ENCODE assay signal across 21 mouse cellular contexts in genomic region chr13:112361575-112361974, GRCm38 (mm10).
DNase-seq lines count a peak whose midpoint lies in the region; ATAC-seq and TF ChIP-seq lines count a peak whose summit lies in the region.
"Had no signal": no experiment of that assay in that cellular context is flagged by ENCODE, and none has a peak within 500 bp of the region (broad histone marks: within the 10 kb centered on the region; RNA-seq: fewer than 3 reads in every experiment).

No protein-coding gene starts in this region.

- no peak overlapping the region for H3K4me3 ChIP-seq in MEL (ENCODE audit: control insufficient read depth in 1 of 2, insufficient read depth in 1 of 2, low read depth in 2 of 2, low read length in 2 of 2)
- no peak overlapping the region for H3K4me3 ChIP-seq in midbrain, embryonic 16.5 days (ENCODE audit: low read depth, low read length)
- H3K4me3 ChIP-seq in forebrain, embryonic 11.5 days (ENCODE audit: low read depth, low read length) = no peak overlapping the region
- H3K4me3 ChIP-seq: forebrain, embryonic 10.5 days; hindbrain, embryonic 12.5 days; hindbrain, embryonic 15.5 days had no signal

- no peak overlapping the region for H3K27ac ChIP-seq in MEL (ENCODE audit: control insufficient read depth, low read depth, low read length)
- no peak overlapping the region for H3K27ac ChIP-seq in midbrain, embryonic 16.5 days (ENCODE audit: low read length)
- no peak overlapping the region for H3K27ac ChIP-seq in forebrain, embryonic 11.5 days (ENCODE audit: low read depth, low read length)
- H3K27ac ChIP-seq: forebrain, embryonic 10.5 days; hindbrain, embryonic 12.5 days; hindbrain, embryonic 15.5 days had no signal

- no peak for TF ChIP-seq RAD21 in MEL (IDR thresholded peaks at IDR 0.05; ENCODE audit: low read depth, low read length)

- no peak overlapping the region for H3K9ac ChIP-seq in MEL (ENCODE audit: control insufficient read depth, low read depth, low read length, poor library complexity, severe bottlenecking)
- no peak overlapping the region for H3K9ac ChIP-seq in midbrain, embryonic 16.5 days (ENCODE audit: low read depth, low read length)
- H3K9ac ChIP-seq in forebrain, embryonic 11.5 days (ENCODE audit: low read length) = no peak overlapping the region
- H3K9ac ChIP-seq: forebrain, postnatal 0 days; hindbrain, embryonic 12.5 days; hindbrain, embryonic 15.5 days had no signal

- H3K27me3 ChIP-seq in MEL (ENCODE audit: control insufficient read depth in 1 of 2, insufficient read depth in 2 of 2, low read length in 2 of 2) = no peaks in the 10 kb centered on the region; a peak in 2 of 4 replicates
- no peaks in the 10 kb centered on the region for H3K27me3 ChIP-seq in midbrain, embryonic 16.5 days (ENCODE audit: control insufficient read depth, insufficient read depth, low read depth, low read length)
- no peaks in the 10 kb centered on the region for H3K27me3 ChIP-seq in forebrain, embryonic 11.5 days (ENCODE audit: control insufficient read depth, insufficient read depth, low read length)
- H3K27me3 ChIP-seq: hindbrain, embryonic 12.5 days; hindbrain, embryonic 15.5 days; Patski had no signal

- TF ChIP-seq CTCF in MEL (IDR thresholded peaks at IDR 0.05 in 2 of 3, conservative IDR thresholded peaks at IDR 0.05 in 1 of 3; ENCODE audit: control insufficient read depth in 1 of 3, insufficient read depth in 1 of 3, low read depth in 2 of 3, low read length in 3 of 3, poor library complexity in 1 of 3, severe bottlenecking in 1 of 3) = no peak

- peak; percentile 38; the same call in 1 of the 2 replicates for ATAC-seq in common myeloid progenitor, adult 5-6 weeks (replicated peaks; ENCODE audit: low read depth, poor library complexity, severe bottlenecking)
- ATAC-seq in megakaryocyte, adult 5-6 weeks (ENCODE audit: poor library complexity, severe bottlenecking) = peak; percentile 54
- no peak for ATAC-seq in midbrain, embryonic 16.5 days
- ATAC-seq in forebrain, embryonic 11.5 days (replicated peaks; ENCODE audit: low FRiP score) = no peak
- ATAC-seq: forebrain, embryonic 14.5 days; forebrain, postnatal 0 days; Patski had no signal

- no peaks in the 10 kb centered on the region for H3K9me3 ChIP-seq in MEL (replicated peaks; ENCODE audit: insufficient read depth, low read length)
- no peaks in the 10 kb centered on the region for H3K9me3 ChIP-seq in midbrain, embryonic 16.5 days (replicated peaks; ENCODE audit: control insufficient read depth, low read length, poor library complexity, severe bottlenecking)
- H3K9me3 ChIP-seq in forebrain, embryonic 11.5 days (ENCODE audit: control insufficient read depth, low read length) = no peaks in the 10 kb centered on the region
- H3K9me3 ChIP-seq: forebrain, embryonic 10.5 days; hindbrain, embryonic 12.5 days; hindbrain, embryonic 15.5 days had no signal

- H3K4me1 ChIP-seq in MEL (ENCODE audit: control insufficient read depth in 1 of 2, insufficient read depth in 2 of 2, low read length in 2 of 2) = 0 out of 4 replicates have a peak, but pooled peaks cover 0 to 2% of the 10 kb centered on the region in 2 experiments
- no peaks in the 10 kb centered on the region for H3K4me1 ChIP-seq in midbrain, embryonic 16.5 days (ENCODE audit: control insufficient read depth, insufficient read depth, low read length)
- H3K4me1 ChIP-seq in forebrain, embryonic 11.5 days (replicated peaks; ENCODE audit: control insufficient read depth, insufficient read depth, low read length) = no peaks in the 10 kb centered on the region
- H3K4me1 ChIP-seq: hindbrain, embryonic 12.5 days; hindbrain, embryonic 15.5 days had no signal

- peaks cover 0 to 2% of the 10 kb centered on the region in 2 experiments; a peak in 1 of 4 replicates for H3K36me3 ChIP-seq in MEL (ENCODE audit: control insufficient read depth in 1 of 2, insufficient read depth in 2 of 2, low read length in 2 of 2)
- no peaks in the 10 kb centered on the region for H3K36me3 ChIP-seq in midbrain, embryonic 16.5 days (ENCODE audit: control insufficient read depth, insufficient read depth, low read length)
- no peaks in the 10 kb centered on the region for H3K36me3 ChIP-seq in forebrain, embryonic 11.5 days (ENCODE audit: control insufficient read depth, insufficient read depth, low read length)
- H3K36me3 ChIP-seq: forebrain, embryonic 10.5 days; hindbrain, embryonic 12.5 days had no signal

- H3K79me2 ChIP-seq in MEL (ENCODE audit: control insufficient read depth, insufficient read depth, low read length, poor library complexity) = no peaks in the 10 kb centered on the region

- WGBS in midbrain, embryonic 16.5 days = 92% methylated on average over 4 of the region's 4 CpGs
- WGBS in forebrain, embryonic 11.5 days = 86% methylated on average over 4 of the region's 4 CpGs

- no peak overlapping the region for H3K4me2 ChIP-seq in midbrain, embryonic 16.5 days (ENCODE audit: low read length)
- H3K4me2 ChIP-seq in forebrain, embryonic 11.5 days (ENCODE audit: low read depth, low read length, severe bottlenecking) = no peak overlapping the region
- H3K4me2 ChIP-seq: heart, embryonic 11.5 days; hindbrain, embryonic 12.5 days; hindbrain, embryonic 15.5 days had no signal

- peak; percentile 12 for DNase-seq in MEL (ENCODE audit: low read depth, low spot score)
- DNase-seq in forebrain, embryonic 11.5 days (ENCODE audit: low spot score) = no peak
- DNase-seq in spleen, postnatal 4 days (ENCODE audit: low spot score in 2 of 2) = no peak
- DNase-seq: adrenal gland, postnatal 10 days; adrenal gland, postnatal 36 days; cerebellum, adult 11 months; cerebellum, adult 2 months; cerebellum, postnatal 10 days; cerebellum, postnatal 36 days; forebrain, postnatal 0 days; gastrocnemius, postnatal 36 days; heart, adult 11 months had no signal

- no peak for TF ChIP-seq EP300 in MEL (IDR thresholded peaks at IDR 0.05; ENCODE audit: low read depth in 1 of 2, low read length in 2 of 2)

- TF ChIP-seq POLR2A in MEL (IDR thresholded peaks at IDR 0.05; ENCODE audit: control insufficient read depth in 1 of 2, insufficient read depth in 1 of 2, low read depth in 1 of 2, low read length in 2 of 2, poor library complexity in 1 of 2) = no peak

TF ChIP-seq in MEL, 35 proteins besides CTCF, POLR2A, EP300 and RAD21:
- TF ChIP-seq MYC (IDR thresholded peaks at IDR 0.05; ENCODE audit: low read depth, low read length) = no peak
- TF ChIP-seq ELF1 (IDR thresholded peaks at IDR 0.05; ENCODE audit: low read depth, low read length) = no peak
- no peak for TF ChIP-seq USF2 (IDR thresholded peaks at IDR 0.05; ENCODE audit: borderline replicate concordance in 1 of 2, insufficient read depth in 1 of 2, low read depth in 1 of 2, low read length in 2 of 2)
- TF ChIP-seq ZMIZ1 (IDR thresholded peaks at IDR 0.05; ENCODE audit: low read depth, low read length) = no peak
- no peak for TF ChIP-seq HCFC1 (IDR thresholded peaks at IDR 0.05; ENCODE audit: low read depth, low read length)

Comparison
In these comparisons a context has a peak if more than half of its experiments do, and no peak if none do; other contexts are left out.
1. ATAC-seq: peak in common myeloid progenitor, adult 5-6 weeks (single experiment) and megakaryocyte, adult 5-6 weeks (single experiment); none in midbrain, embryonic 16.5 days (single experiment) and forebrain, embryonic 11.5 days (single experiment).